Mouse (Mus musculus) limb, embryonic 14.5 days (tissue): ENCODE measurements at regions not wholly inside any gene's neighbourhood (a gene's known extent, or its start where the extent isn't known, plus 50 kb on each side); places are given as distances from the start of the nearest gene placed in this dataset.

Experiments used
- ATAC-seq: fragments of 200-750 bp; cut with Nextera tagmentation; 2 replicates; pipeline ENCODE4 v1.8.0; 2017; ENCODE audit warnings: low read depth, moderate number of reproducible peaks, moderate TSS enrichment; ENCODE audit not compliant: low FRiP score
- DNase-seq: peaks from one replicate; pipeline ENCODE4 v3.0.0-alpha.2; 2015; ENCODE audit warnings: low spot score
- H3K27ac ChIP-seq: fragments of 300-500 bp; sonication (generic); replicated peaks from 2 replicates; pipeline ENCODE4 v1.5.1; 2014; ENCODE audit warnings: low read depth, mild to moderate bottlenecking, low read length, moderate library complexity, mixed read lengths
- H3K27me3 ChIP-seq: fragments of 300-500 bp; sonication (generic); 2 replicates; pipeline ENCODE4 v1.6.1; 2014; ENCODE audit warnings: low read length, mixed read lengths; ENCODE audit not compliant: control insufficient read depth, insufficient read depth
- H3K36me3 ChIP-seq: fragments of 300-500 bp; sonication (generic); 2 replicates; pipeline ENCODE4 v1.6.1; 2014; ENCODE audit warnings: mild to moderate bottlenecking, low read length, moderate library complexity, mixed read lengths; ENCODE audit not compliant: control insufficient read depth, insufficient read depth
- H3K4me1 ChIP-seq: fragments of 300-500 bp; sonication (generic); 2 replicates; pipeline ENCODE4 v1.6.1; 2014; ENCODE audit warnings: antibody characterized with exemption, low read length, mixed read lengths; ENCODE audit not compliant: control insufficient read depth, insufficient read depth
- H3K4me2 ChIP-seq: fragments of 300-500 bp; sonication (generic); replicated peaks from 2 replicates; pipeline ENCODE4 v1.6.1; 2014; ENCODE audit warnings: low read depth, mild to moderate bottlenecking, low read length, moderate library complexity; ENCODE audit not compliant: severe bottlenecking
- H3K4me3 ChIP-seq: fragments of 300-500 bp; sonication (generic); replicated peaks from 2 replicates; pipeline ENCODE4 v1.5.1; 2014; ENCODE audit warnings: low read length
- H3K9ac ChIP-seq: fragments of 300-500 bp; sonication (generic); 2 replicates; pipeline ENCODE4 v1.6.1; 2014; ENCODE audit warnings: mild to moderate bottlenecking, low read depth, low read length, moderate library complexity; ENCODE audit not compliant: severe bottlenecking
- H3K9me3 ChIP-seq: fragments of 300-500 bp; sonication (generic); 2 replicates; pipeline ENCODE4 v1.6.1; 2016; ENCODE audit warnings: low read length; ENCODE audit not compliant: control insufficient read depth
- POLR2A ChIP-seq: fragments of 200-500 bp; IDR thresholded peaks from 2 replicates; pipeline ENCODE4 v1.8.0; 2012; ENCODE audit warnings: inconsistent platforms, mild to moderate bottlenecking, moderate library complexity, borderline replicate concordance; ENCODE audit not compliant: insufficient read depth, insufficient read length; ENCODE audit errors: extremely low read depth
- WGBS: fragments of 180-500 bp; shearing (Covaris S2); extraction: QIAGEN DNeasy Blood & Tissue Kit; methylation state at CpG from one replicate; pipeline ENCODE4 v1.1.7; 2014; 5-methylcytosine and 5-hydroxymethylcytosine counted together

DNA sequence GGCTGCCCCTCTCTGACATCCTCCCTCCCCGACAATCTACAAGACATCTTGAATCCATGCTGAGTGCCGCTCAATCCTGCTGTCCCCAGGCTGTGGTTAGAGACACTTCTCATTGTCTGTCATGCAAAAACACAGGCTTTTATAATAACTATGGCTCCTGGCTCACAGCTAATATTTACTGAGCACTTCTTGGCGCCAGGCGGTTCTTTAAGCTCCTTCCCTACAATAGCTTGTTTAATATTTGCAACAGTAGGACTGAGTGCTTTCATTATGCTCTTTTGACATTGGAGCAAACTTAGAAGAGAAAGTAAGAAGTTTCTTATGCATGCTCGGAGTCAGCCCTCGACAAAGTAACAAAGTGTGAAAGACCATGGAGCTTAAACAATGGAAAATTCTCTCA, 151.6 kb upstream of the Irx6 start:
- no peak for DNase-seq
- H3K36me3 ChIP-seq = no peaks in the 10 kb centered on the region
- no peak overlapping the region for H3K4me2 ChIP-seq
- H3K9me3 ChIP-seq = peaks cover 4% of the 10 kb centered on the region; the same call in 1 of the 2 replicates
- no peak for ATAC-seq
- H3K4me1 ChIP-seq = peaks cover 10% of the 10 kb centered on the region
- H3K27ac ChIP-seq = no peak overlapping the region
- no peak overlapping the region for H3K4me3 ChIP-seq
- H3K9ac ChIP-seq = no peak overlapping the region
- no peaks in the 10 kb centered on the region for H3K27me3 ChIP-seq
- WGBS = 87% methylated on average over 6 of the region's 6 CpGs
- TF ChIP-seq POLR2A = no peak

DNA sequence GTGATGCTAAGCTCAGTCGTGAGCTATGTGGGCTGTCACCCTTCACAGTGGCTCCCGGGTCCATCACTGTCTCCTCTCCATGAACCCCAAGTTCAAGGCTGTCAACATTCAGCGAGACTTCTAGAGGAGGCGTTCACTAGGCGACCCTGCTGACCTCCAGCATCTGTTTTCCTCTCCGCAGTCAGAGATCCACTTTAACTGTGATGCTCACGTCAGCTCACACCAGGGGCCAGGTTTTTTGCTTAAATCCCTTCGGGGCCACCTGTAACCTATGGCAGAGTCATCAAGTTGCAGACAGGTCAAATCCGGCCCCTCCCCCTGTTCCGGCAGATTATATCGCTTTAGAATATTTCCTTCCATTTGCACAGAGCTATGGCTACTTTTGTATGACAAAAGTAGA, 144.3 kb upstream of the Irx6 start:
- no peak overlapping the region for H3K4me2 ChIP-seq
- no peaks in the 10 kb centered on the region for H3K9me3 ChIP-seq
- H3K27ac ChIP-seq = no peak overlapping the region
- DNase-seq (no peak), ATAC-seq (no peak)
- WGBS = 36% methylated on average over 11 of the region's 11 CpGs
- H3K27me3 ChIP-seq = no peaks in the 10 kb centered on the region
- H3K4me3 ChIP-seq = no peak overlapping the region
- no peaks in the 10 kb centered on the region for H3K4me1 ChIP-seq
- H3K9ac ChIP-seq = no peak overlapping the region
- no peaks in the 10 kb centered on the region for H3K36me3 ChIP-seq
- no peak for TF ChIP-seq POLR2A

DNA sequence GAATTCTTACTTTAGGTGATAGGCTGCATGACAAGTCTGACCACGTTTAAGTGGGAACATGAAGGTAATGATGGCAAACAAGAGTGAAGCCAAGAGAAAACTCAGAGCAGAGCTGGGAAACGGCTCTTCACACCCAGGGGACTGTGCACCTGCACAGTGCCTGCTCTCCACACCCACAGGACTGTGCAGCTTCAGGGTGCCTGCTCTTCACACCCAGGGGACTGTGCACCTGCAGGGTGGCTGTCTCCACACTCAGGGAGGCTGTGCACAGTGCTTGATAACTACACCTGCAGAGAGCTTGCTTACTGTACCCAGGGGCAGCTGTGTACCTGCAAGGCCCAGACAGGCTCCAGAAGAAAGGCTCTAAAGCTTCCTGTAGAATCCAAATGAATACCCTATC, 133.5 kb upstream of the Irx6 start:
- H3K9ac ChIP-seq = no peak overlapping the region
- H3K27me3 ChIP-seq = no peaks in the 10 kb centered on the region
- DNase-seq (no peak), ATAC-seq (no peak)
- no peak overlapping the region for H3K4me3 ChIP-seq
- no peak overlapping the region for H3K27ac ChIP-seq
- H3K4me1 ChIP-seq = no peaks in the 10 kb centered on the region
- 34% methylated on average over 2 of the region's 2 CpGs for WGBS
- no peaks in the 10 kb centered on the region for H3K36me3 ChIP-seq
- H3K4me2 ChIP-seq = no peak overlapping the region
- TF ChIP-seq POLR2A = no peak
- H3K9me3 ChIP-seq = no peaks in the 10 kb centered on the region

DNA sequence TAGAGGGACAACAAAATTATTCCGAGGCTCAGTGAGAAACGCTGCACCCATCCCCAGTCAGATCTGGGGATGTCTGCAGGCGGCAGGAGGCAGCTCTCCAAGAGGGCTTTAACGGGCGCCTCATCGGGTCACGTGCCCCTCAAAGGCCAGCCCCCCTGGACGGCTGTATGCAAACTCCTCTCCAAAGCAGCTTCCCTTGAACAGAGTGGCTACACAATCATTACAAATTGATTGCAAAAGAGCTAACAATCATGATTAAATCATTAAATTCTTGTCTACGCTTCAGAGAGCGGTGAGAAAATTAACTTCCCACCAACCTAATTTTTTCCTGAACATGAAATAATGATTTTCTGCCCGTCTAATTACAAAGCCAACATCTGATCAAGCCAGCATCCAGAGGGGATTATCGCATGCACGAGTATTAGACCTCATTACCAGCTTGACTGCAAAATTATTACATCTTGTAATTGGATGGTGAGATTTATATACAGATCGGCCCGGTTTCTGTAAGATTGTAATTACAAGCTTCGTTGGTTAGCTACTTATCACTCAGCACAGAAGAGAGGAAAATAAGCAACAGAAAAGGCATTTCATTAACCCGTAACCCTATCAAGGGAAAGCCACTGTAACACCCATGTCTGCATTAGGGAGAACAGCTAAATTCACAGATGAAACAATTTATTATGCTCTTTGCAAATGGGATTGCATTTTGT, 128.6 kb upstream of the Irx6 start:
- no peak for ATAC-seq
- H3K36me3 ChIP-seq = no peaks in the 10 kb centered on the region
- H3K27me3 ChIP-seq = no peaks in the 10 kb centered on the region
- WGBS = 24% methylated on average over 17 of the region's 17 CpGs
- no peak overlapping the region for H3K4me3 ChIP-seq
- no peak for TF ChIP-seq POLR2A
- DNase-seq = no peak
- no peak overlapping the region; the same call in 1 of the 2 replicates for H3K4me2 ChIP-seq
- no peaks in the 10 kb centered on the region for H3K9me3 ChIP-seq
- H3K4me1 ChIP-seq = no peaks in the 10 kb centered on the region
- H3K9ac ChIP-seq = no peak overlapping the region
- H3K27ac ChIP-seq = no peak overlapping the region

DNA sequence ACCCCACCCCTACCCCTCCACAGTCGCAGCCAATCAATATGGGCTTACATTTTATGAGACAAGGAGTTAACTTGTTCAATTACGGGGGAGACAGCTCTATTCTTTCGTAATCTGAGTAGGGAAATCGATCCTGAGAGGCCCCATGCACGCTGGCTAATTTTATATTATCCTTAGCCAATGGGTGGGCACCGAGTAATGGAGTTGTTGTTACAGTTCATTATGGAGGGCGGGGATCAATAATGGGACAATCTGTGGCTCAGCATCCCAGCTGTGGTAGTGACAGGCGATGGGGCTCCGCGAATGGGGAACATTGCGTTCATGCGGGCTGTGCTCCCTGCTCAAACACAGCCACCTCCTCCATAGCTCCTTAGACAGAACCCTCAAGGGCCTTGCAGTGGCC, 118.9 kb upstream of the Irx6 start:
- WGBS = 64% methylated on average over 12 of the region's 12 CpGs
- Histone ChIP-seq H3K4me2 (no peak overlapping the region), H3K4me1 (peaks cover 7% of the 10 kb centered on the region; the same call in 1 of the 2 replicates), H3K27ac (no peak overlapping the region), H3K9me3 (no peaks in the 10 kb centered on the region), H3K4me3 (no peak overlapping the region), H3K27me3 (no peaks in the 10 kb centered on the region), H3K36me3 (no peaks in the 10 kb centered on the region), H3K9ac (no peak overlapping the region)
- TF ChIP-seq POLR2A = no peak
- DNase-seq = no peak
- no peak for ATAC-seq
